Mouse (Mus musculus) embryo, embryonic 9.5 days (tissue): ENCODE measurements around the gene 4930556J24Rik.
"Not testable (repeated sequence)": the region's sequence is repeated elsewhere in the genome, so short reads cannot be mapped to it uniquely, and the experiment has no call there.

Experiments
- DNase-seq: peaks from one replicate; pipeline ENCODE4 v3.0.0-alpha.2; 2017; ENCODE audit errors: extremely low spot score

4930556J24Rik gene

GRCm38 (mm10) chr11:3976678-3977077 is at the start of gene 4930556J24Rik:
Gene 4930556J24Rik (minus strand): TSS chr11:3976778.
- no peak for DNase-seq

- no peak for DNase-seq
These were observed 46.7 kb upstream of the 4930556J24Rik start for GRCm38 (mm10) chr11:4023321-4023720.

GRCm38 (mm10) chr11:4022111-4022510 is 45.5 kb upstream of the 4930556J24Rik start:
- not testable (repeated sequence) for DNase-seq

GRCm38 (mm10) chr11:4015796-4016195 is 39.2 kb upstream of the 4930556J24Rik start:
- not testable (repeated sequence) for DNase-seq

DNA sequence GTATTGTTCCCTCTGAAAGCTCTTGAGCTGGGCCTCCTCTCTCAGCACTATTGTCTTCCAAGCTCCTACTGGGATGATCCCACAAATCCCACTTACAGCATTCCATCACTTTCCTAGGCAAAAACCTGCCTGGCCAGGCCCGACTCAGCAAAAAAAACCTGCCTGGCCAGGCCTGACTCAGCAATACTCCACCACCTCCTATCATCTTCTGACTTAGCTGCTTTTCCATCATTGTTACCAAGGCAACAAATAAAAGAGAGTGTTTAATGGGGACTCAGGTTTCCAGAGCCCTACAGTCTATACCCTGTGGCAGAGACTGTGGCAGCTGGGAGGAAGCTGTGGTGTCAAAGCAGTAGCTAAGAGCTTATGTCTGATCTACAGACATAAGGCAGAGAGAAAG is 36.0 kb upstream of the 4930556J24Rik start:
- no peak for DNase-seq

DNA sequence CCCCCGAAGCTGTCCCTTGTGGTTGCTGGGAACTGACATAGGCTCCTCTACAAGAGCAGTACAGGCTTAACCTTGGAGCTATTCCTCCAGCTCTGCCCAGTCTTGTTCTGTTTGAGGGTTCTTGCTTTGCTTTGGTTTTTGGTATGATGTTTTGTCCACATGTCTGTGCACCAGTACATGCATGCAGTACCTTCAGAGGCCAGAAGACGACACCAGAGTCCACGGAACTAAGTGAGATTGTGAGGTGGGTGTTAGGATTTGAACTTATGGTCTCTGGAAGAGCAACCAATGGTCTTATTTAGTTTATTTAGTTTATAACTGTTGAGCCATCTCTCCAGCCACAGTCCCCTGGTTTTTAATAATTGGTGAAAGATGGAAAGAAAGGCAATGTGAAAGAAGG is 29.9 kb upstream of the 4930556J24Rik start:
- no peak for DNase-seq

DNA sequence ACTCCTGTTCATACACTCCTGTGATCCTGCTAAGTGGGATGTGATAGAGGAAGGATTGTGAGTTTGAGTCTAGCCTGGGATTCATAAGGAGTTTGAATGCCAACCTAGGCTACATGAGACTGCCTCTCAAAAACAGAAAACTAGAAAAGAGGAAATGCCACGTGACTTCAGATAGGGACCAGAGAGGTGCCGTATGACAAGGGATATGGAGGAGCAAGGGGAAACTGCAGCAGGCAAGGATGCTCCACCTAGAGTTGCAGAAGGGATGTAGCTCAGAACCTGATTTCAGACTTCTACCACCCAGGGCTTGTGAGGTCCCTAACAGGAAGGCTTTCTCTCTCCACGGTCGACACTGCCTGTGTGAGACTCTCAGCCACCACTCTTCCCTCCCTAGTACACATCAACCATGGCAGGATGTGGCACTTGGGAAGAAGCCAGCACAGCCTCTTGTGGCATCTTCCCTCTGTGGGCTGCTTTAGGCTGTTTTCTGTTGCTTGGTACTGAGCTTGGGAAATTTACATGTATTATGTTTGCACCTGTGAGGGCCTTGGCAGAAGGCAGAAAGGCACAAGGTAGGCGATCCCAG is 28.7 kb upstream of the 4930556J24Rik start:
- DNase-seq, result no peak

GRCm38 (mm10) chr11:4001603-4002002 is 25.0 kb upstream of the 4930556J24Rik start:
- DNase-seq, result peak; percentile 77

GRCm38 (mm10) chr11:3999547-3999946 is 23.0 kb upstream of the 4930556J24Rik start:
- DNase-seq, result no peak

GRCm38 (mm10) chr11:3997978-3998720 is 21.6 kb upstream of the 4930556J24Rik start:
- peak; percentile 29 for DNase-seq

DNA sequence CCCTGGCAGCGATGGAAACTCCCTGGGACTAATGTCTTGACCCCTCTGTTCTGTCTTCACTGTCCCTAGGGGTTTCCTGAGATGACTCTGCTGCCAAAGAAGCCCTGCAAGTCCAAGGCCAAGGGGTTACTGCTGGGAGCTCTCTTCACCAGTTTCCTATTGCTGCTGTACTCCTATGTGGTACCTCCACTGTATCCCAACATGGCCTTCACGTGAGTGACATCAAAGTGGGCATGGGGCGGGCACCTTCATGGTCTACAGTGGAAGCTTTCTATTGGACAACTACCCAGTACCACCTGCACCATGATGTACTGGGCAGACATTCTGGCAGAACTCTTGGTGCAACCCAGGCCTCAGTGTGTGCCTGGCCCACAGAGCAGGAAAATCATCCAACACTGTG is 20.3 kb upstream of the 4930556J24Rik start:
- no peak for DNase-seq

GRCm38 (mm10) chr11:3995511-3995910 is 18.9 kb upstream of the 4930556J24Rik start:
- no peak for DNase-seq

DNA sequence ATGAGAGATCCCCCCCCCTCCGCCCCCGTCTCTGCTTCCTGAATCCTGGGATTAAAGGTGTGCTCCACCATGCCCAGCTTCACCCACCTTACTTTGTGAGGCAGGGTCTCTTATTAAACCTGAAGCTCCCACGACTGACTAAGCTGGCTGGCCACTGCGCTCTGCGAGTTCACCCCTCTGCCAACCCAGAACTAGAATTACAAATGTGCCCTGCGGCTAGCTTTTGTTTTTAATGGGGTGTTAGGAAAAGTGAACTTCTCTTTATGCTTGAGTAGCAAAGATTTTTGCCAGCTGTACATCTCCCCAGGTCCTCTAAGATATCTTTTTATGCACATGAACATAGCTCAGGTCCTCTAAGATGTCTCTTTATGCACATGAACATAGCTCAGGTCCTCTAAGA is 17.3 kb upstream of the 4930556J24Rik start:
- no peak for DNase-seq

DNA sequence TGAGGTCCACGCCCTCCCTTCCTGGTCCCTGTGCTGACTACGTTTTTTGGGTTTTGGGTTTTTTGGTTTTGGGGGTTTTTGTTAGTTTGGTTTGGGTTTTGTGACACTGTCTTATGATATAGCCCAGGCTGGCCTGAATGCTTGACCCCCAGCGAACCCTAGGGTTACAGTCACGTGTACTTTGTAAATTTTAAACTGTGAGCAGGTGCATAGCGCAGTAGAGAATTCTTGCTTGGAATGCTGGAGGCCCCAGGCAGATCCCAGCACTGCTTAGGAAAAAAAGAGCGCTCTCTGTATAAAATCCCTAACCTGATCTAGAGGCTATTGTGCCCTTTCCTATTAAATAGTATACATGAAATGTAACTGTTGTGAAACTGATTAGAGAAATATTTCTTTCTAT is 16.6 kb upstream of the 4930556J24Rik start:
- no peak for DNase-seq

- DNase-seq, result no peak
These were observed 13.2 kb upstream of the 4930556J24Rik start for GRCm38 (mm10) chr11:3989748-3990147.

- peak; percentile 35 for DNase-seq
These were observed 7.5 kb upstream of the 4930556J24Rik start for GRCm38 (mm10) chr11:3983863-3984745.

DNA sequence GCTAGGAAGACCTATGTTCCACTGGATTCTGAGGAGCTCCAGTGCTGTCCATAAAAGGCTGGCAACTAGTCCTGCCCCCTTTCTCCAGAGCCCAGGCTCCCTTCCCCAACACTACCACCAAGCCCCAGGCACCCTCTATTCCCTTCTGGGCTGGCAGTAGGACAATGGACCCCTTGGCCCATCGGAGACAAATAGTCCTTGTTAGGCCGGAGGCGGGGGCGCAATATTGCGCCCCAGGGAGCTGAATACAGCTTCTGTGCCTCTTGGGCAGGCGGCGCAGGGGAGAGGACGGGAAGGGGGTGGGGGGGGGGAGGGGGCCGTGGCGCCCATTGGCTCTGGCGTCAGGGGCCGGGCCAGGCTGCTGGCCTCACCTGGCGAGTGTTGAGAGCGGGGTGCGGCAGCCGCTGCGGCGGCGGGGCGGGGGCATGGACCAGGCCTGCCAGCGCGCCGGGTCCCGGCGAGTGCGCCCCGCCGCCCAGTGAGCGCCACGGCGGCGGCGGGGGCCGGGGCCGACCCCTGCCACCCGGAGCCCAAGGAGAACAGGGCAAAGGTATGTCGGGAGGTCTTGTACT is 6.8 kb upstream of the 4930556J24Rik start, which contains the start of gene Gal3st1:
TSS of gene Gal3st1 (plus strand) at position 346 of the 572 bp plus-strand sequence.
- DNase-seq, result peak; percentile 44

DNA sequence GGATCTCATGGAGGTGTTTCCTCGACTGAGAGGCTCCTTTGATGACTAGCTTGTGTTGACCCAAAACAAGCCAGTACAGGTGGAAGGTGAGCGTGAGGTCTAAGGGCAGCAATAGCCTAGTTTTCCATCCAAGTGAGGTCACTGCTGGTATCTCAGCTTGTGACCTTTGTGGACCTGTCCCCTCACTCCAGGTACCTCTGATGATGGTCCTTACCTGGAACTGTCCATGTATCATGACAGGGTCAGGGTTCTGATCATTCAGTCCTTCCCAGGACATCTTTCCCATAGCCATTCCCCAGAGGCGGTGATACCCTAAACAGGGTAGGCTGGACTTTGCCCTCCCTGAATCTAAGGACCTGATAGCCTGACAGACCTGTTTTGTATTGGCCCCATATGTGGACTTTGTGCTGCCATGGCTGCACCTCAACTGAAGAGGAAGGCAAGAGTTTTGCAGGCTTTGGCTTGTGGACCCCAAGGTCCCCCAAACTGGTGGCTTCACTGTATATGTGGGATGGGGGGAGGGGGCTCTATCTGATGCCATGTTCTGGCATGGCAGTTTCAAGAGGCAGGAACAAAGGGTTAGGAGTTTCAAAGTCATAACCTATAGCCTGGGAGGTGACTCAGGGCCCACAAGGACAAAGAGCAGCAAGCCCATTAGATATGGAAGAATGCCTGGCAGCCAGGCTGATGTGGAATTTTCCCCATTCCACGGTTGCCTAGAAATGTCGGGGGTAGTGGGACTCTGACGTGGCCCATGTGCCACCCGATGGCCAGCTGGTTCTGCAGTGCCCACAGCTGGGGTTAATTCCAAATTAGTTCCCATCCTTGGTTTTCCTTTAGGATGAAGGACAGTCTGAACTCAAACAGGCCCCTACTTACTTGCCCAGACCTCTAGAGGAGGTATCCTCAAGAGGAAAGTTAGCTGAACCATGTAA is 6.0 kb upstream of the 4930556J24Rik start:
- no peak for DNase-seq

DNA sequence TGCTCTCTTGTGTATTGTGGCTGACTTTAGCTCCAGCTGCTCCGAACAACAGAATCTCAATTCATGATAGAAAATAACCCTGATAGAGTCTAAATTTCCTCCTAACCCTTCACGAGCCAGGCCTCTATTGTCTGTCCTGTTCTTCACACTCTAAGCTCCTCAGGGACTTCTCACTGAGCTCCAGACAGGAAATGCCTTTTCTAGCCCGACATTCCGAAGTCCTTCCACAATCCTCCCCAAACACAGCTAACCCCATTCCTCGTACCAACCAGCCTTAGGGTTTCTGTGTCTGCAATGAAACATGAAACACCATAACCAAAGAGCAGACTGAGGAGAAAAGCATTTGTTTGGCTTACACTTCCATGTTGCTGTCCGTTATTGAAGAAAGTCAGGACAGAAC is 5.0 kb upstream of the 4930556J24Rik start:
- DNase-seq, result no peak

- no peak for DNase-seq
These were observed 1.8 kb upstream of the 4930556J24Rik start for GRCm38 (mm10) chr11:3978421-3978820.

GRCm38 (mm10) chr11:3974311-3974710 is 2.3 kb downstream of the 4930556J24Rik start:
- DNase-seq, result no peak
